Mouse (Mus musculus) midbrain, embryonic 15.5 days (tissue): ENCODE results near the gene Prrg2. TPM values are rescaled to one million over a fixed set of nuclear protein-coding genes. Genes with fewer than 3 reads are reported as not detected.
"Not testable (repeated sequence)": the region's sequence is repeated elsewhere in the genome, so short reads cannot be mapped to it uniquely, and the experiment has no call there.

Experiments used
- ATAC-seq: fragments of 200-750 bp; cut with Nextera tagmentation; replicated peaks from 2 replicates; pipeline ENCODE4 v1.8.0; 2017; ENCODE audit warnings: moderate TSS enrichment
- H3K27ac ChIP-seq: fragments of 300-500 bp; sonication (generic); 2 replicates; pipeline ENCODE4 v1.5.1; 2015; ENCODE audit warnings: mild to moderate bottlenecking, inconsistent platforms
- H3K27me3 ChIP-seq: fragments of 300-500 bp; sonication (generic); replicated peaks from 2 replicates; pipeline ENCODE4 v1.6.1; 2015; ENCODE audit warnings: inconsistent platforms
- H3K36me3 ChIP-seq: fragments of 300-500 bp; sonication (generic); replicated peaks from 2 replicates; pipeline ENCODE4 v1.6.1; 2015; ENCODE audit warnings: inconsistent platforms
- H3K4me1 ChIP-seq: fragments of 300-500 bp; sonication (generic); 2 replicates; pipeline ENCODE4 v1.6.1; 2015; ENCODE audit warnings: inconsistent platforms
- H3K4me2 ChIP-seq: fragments of 300-500 bp; sonication (generic); 2 replicates; pipeline ENCODE4 v1.6.1; 2015; ENCODE audit warnings: inconsistent platforms, mild to moderate bottlenecking, moderate library complexity
- H3K4me3 ChIP-seq: fragments of 300-500 bp; sonication (generic); 2 replicates; pipeline ENCODE4 v1.5.1; 2015; ENCODE audit warnings: mild to moderate bottlenecking, inconsistent platforms
- H3K9ac ChIP-seq: fragments of 300-500 bp; sonication (generic); 2 replicates; pipeline ENCODE4 v1.6.1; 2015; ENCODE audit warnings: mild to moderate bottlenecking, inconsistent platforms
- H3K9me3 ChIP-seq: fragments of 300-500 bp; sonication (generic); 2 replicates; pipeline ENCODE4 v1.6.1; 2016; ENCODE audit warnings: inconsistent platforms
- WGBS: fragments of 180-500 bp; shearing (Covaris S2); methylation state at CpG from one replicate; pipeline ENCODE4 v1.1.7; 2015; ENCODE audit warnings: mixed read lengths; 5-methylcytosine and 5-hydroxymethylcytosine counted together
- polyA plus RNA-seq: library from polyadenylated mRNA; unstranded; fragments of >200 nt; fragmentation: Nextera tagmentation; extraction: Ambion mirVana; gene quantifications from 2 replicates; pipeline ENCODE4 v1.2.1, GENCODE M21; 2015

The Prrg2 gene
- polyA plus RNA-seq, 1 experiment from 2014 or later, result 15.9 TPM

GRCm38 (mm10) chr7:45097479-45097878, 35.0 kb upstream of the Prrg2 start:
- H3K4me1 ChIP-seq, result no peaks in the 10 kb centered on the region
- H3K36me3 ChIP-seq, result no peaks in the 10 kb centered on the region
- WGBS, result 82% methylated on average over 6 of the region's 6 CpGs
- no peak overlapping the region for H3K9ac ChIP-seq
- no peak overlapping the region for H3K27ac ChIP-seq
- no peaks in the 10 kb centered on the region for H3K9me3 ChIP-seq
- H3K4me3 ChIP-seq, result no peak overlapping the region
- H3K27me3 ChIP-seq, result no peaks in the 10 kb centered on the region
- ATAC-seq, result no peak
- H3K4me2 ChIP-seq, result no peak overlapping the region

- WGBS, result 91% methylated on average over 14 of the region's 14 CpGs
- not testable (repeated sequence) for ATAC-seq, H3K9me3 ChIP-seq, H3K4me3 ChIP-seq, H3K27ac ChIP-seq, H3K4me1 ChIP-seq, H3K9ac ChIP-seq, H3K27me3 ChIP-seq, H3K4me2 ChIP-seq, H3K36me3 ChIP-seq
Measured at GRCm38 (mm10) chr7:45095965-45096364, 33.5 kb upstream of the Prrg2 start.

GRCm38 (mm10) chr7:45095367-45095766, 32.9 kb upstream of the Prrg2 start:
- no peak overlapping the region for H3K9ac ChIP-seq
- no peaks in the 10 kb centered on the region for H3K9me3 ChIP-seq
- no peaks in the 10 kb centered on the region for H3K36me3 ChIP-seq
- H3K4me2 ChIP-seq, result no peak overlapping the region
- peaks cover 8% of the 10 kb centered on the region for H3K4me1 ChIP-seq
- WGBS, result 87% methylated on average over 6 of the region's 6 CpGs
- no peak overlapping the region for H3K4me3 ChIP-seq
- no peak overlapping the region for H3K27ac ChIP-seq
- ATAC-seq, result no peak
- no peaks in the 10 kb centered on the region for H3K27me3 ChIP-seq

- 77% methylated on average over 7 of the region's 7 CpGs for WGBS
- ATAC-seq, result no peak
- Histone ChIP-seq H3K27me3 (no peaks in the 10 kb centered on the region), H3K36me3 (no peaks in the 10 kb centered on the region), H3K9me3 (no peaks in the 10 kb centered on the region), H3K9ac (no peak overlapping the region), H3K4me2 (no peak overlapping the region), H3K4me3 (no peak overlapping the region), H3K27ac (no peak overlapping the region), H3K4me1 (peaks cover 8% of the 10 kb centered on the region)
Measured at GRCm38 (mm10) chr7:45094121-45094520, 31.6 kb upstream of the Prrg2 start.

- WGBS, result 31% methylated on average over 18 of the region's 18 CpGs
- H3K4me3 ChIP-seq, result no peak overlapping the region
- H3K4me1 ChIP-seq, result peaks cover 8% of the 10 kb centered on the region
- no peak for ATAC-seq
- no peaks in the 10 kb centered on the region for H3K9me3 ChIP-seq
- H3K36me3 ChIP-seq, result no peaks in the 10 kb centered on the region
- no peaks in the 10 kb centered on the region for H3K27me3 ChIP-seq
- H3K4me2 ChIP-seq, result no peak overlapping the region
- no peak overlapping the region for H3K27ac ChIP-seq
- no peak overlapping the region for H3K9ac ChIP-seq
Measured at GRCm38 (mm10) chr7:45093516-45093905, 31.0 kb upstream of the Prrg2 start.

- 69% methylated on average over 12 of the region's 12 CpGs for WGBS
- no peak overlapping the region for H3K4me3 ChIP-seq
- no peak for ATAC-seq
- H3K4me2 ChIP-seq, result no peak overlapping the region
- no peak overlapping the region for H3K9ac ChIP-seq
- H3K36me3 ChIP-seq, result no peaks in the 10 kb centered on the region
- no peaks in the 10 kb centered on the region for H3K27me3 ChIP-seq
- no peak overlapping the region for H3K27ac ChIP-seq
- H3K9me3 ChIP-seq, result no peaks in the 10 kb centered on the region
- H3K4me1 ChIP-seq, result peaks cover 8% of the 10 kb centered on the region
Measured at GRCm38 (mm10) chr7:45092828-45093515, 30.5 kb upstream of the Prrg2 start.

GRCm38 (mm10) chr7:45092048-45092447, 29.6 kb upstream of the Prrg2 start, which contains the start of gene Rcn3:
Gene Rcn3, minus strand, starts transcription at chr7:45092221.
- Histone ChIP-seq H3K4me1 (peaks cover 8% of the 10 kb centered on the region), H3K4me2 (peak within 1 kb of the TSS; percentile 56), H3K36me3 (no peaks in the 10 kb centered on the region), H3K27ac (no peak within 1 kb of the TSS), H3K9ac (peak within 1 kb of the TSS; percentile 22; the same call in 1 of the 2 replicates), H3K27me3 (no peaks in the 10 kb centered on the region), H3K9me3 (no peaks in the 10 kb centered on the region), H3K4me3 (peak within 1 kb of the TSS; percentile 36)
- ATAC-seq, result peak; percentile 96
- under 1% methylated on average over 16 of the region's 16 CpGs for WGBS

GRCm38 (mm10) chr7:45091001-45091990, 28.8 kb upstream of the Prrg2 start:
- H3K9me3 ChIP-seq, result no peaks in the 10 kb centered on the region
- peaks cover 8% of the 10 kb centered on the region for H3K4me1 ChIP-seq
- H3K36me3 ChIP-seq, result no peaks in the 10 kb centered on the region
- peak overlapping the region; percentile 22; the same call in 1 of the 2 replicates for H3K9ac ChIP-seq
- no peak overlapping the region for H3K27ac ChIP-seq
- no peaks in the 10 kb centered on the region for H3K27me3 ChIP-seq
- peak overlapping the region; percentile 56 for H3K4me2 ChIP-seq
- peak; percentile 62 for ATAC-seq
- H3K4me3 ChIP-seq, result peak overlapping the region; percentile 36
- 16% methylated on average over 35 of the region's 35 CpGs for WGBS

GRCm38 (mm10) chr7:45090251-45090977, 27.9 kb upstream of the Prrg2 start:
- ATAC-seq, result no peak
- Histone ChIP-seq H3K4me1 (peaks cover 8% of the 10 kb centered on the region), H3K9ac (no peak overlapping the region), H3K4me3 (no peak overlapping the region), H3K9me3 (no peaks in the 10 kb centered on the region), H3K36me3 (no peaks in the 10 kb centered on the region), H3K27me3 (no peaks in the 10 kb centered on the region), H3K4me2 (no peak overlapping the region), H3K27ac (no peak overlapping the region)
- 82% methylated on average over 13 of the region's 13 CpGs for WGBS

- 93% methylated on average over 17 of the region's 17 CpGs for whole genome bisulfite sequencing
- no peak overlapping the region for H3K4me3 ChIP-seq
- ATAC-seq, result no peak
- H3K4me1 ChIP-seq, result peaks cover 8% of the 10 kb centered on the region
- no peaks in the 10 kb centered on the region for H3K36me3 ChIP-seq
- no peak overlapping the region for H3K4me2 ChIP-seq
- no peak overlapping the region for H3K9ac ChIP-seq
- no peaks in the 10 kb centered on the region for H3K9me3 ChIP-seq
- no peaks in the 10 kb centered on the region for H3K27me3 ChIP-seq
- no peak overlapping the region for H3K27ac ChIP-seq
Measured at GRCm38 (mm10) chr7:45088597-45088996, 26.1 kb upstream of the Prrg2 start.

GRCm38 (mm10) chr7:45086084-45086483, 23.6 kb upstream of the Prrg2 start:
- WGBS, result 79% methylated on average over 4 of the region's 4 CpGs
- Histone ChIP-seq H3K4me1 (peaks cover 3% of the 10 kb centered on the region; the same call in 1 of the 2 replicates), H3K27ac (no peak overlapping the region), H3K4me2 (no peak overlapping the region), H3K9me3 (no peaks in the 10 kb centered on the region), H3K36me3 (no peaks in the 10 kb centered on the region), H3K9ac (no peak overlapping the region), H3K4me3 (no peak overlapping the region), H3K27me3 (no peaks in the 10 kb centered on the region)
- no peak for ATAC-seq
